Mouse (Mus musculus) frontal cortex, postnatal 14 days (tissue): ENCODE results near the gene Cbx5.

Experiments used
- DNase-seq, 2 experiments: peaks; one replicate each; pipeline ENCODE4 v3.0.0; 2022; ENCODE audit warnings: low spot score in 2 of 2

Cbx5 gene

GRCm38 (mm10) chr15:103173251-103173650 is 66.4 kb downstream of the Cbx5 start:
- no peak for DNase-seq

GRCm38 (mm10) chr15:103172537-103172936 is 67.1 kb downstream of the Cbx5 start:
- no peak for DNase-seq

GRCm38 (mm10) chr15:103171276-103171675 is 68.3 kb downstream of the Cbx5 start:
- DNase-seq = no peak

- no peak for DNase-seq
These were observed 69.3 kb downstream of the Cbx5 start for GRCm38 (mm10) chr15:103170316-103170679.

DNA sequence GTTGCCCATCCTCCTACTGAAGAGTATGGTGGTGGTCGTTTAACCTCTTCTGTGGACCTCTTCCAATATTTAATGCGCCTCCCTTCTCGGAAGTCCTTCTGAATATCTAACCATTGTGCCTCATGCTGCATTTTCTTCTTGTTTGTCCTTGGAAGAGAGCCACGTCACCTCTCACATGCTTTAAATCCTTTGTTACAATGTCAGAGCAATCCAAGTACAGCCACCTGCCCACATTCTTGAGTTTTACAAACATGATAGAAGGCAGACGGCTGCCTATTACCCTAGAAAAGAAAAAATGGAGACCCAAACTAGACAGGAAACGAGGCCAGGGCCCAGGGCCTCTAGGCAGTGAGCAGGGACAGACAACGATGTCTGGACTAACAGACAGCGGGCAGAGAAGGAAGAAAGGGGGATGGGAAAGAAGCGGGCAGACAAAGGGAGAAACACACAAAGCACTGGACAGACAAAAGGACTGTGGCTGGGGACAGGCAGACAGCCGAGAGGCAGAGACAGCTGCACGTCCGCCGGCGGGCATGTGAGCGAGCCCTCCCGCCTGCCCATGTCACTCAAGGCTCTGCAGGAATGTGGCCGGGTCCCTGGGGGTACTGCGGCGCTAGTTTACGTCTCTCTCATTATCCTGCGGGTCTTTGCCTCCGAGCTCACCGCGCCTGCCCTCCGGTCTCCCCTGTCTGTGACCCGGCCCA is 69.9 kb downstream of the Cbx5 start:
- no peak for DNase-seq

DNA sequence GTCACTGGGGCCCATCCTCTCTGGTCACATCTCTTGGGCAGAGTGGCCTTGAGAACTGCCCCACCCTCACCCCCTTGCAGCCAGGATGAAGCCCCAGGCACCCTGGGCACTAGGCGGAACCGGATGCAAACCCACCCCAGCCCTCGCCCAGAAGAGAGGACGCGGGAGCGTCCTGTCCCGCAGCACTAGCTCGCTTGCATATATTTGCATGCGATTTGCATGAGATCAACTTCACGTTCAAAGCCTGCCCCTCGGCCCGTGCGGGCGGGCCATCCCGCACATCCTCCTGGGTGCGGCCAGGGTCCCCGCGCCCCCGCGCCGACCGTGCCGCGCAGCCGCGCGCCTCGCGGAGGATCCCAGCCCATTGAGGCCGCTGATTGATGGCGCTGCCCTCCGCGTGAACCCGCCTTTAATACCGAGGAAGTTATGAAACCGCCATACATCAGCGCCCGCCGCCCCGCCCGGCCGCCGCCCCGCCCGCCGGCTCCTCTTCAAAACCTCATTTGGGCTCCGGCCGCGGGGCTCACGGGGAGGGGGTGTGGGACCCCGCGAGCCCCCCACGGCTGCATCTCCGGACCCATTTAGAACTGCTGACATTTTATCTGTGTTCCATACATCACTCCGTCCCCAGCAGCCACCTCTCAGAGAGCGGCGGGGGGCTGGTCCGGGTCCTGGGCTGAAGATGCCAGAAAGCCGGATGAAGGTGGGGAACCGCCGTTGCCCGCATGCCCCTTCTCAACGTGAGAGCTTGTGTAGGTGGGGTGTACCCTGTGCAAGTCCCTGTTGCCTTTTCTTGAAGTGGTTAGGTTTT is 70.6 kb downstream of the Cbx5 start:
- DNase-seq = no peak

GRCm38 (mm10) chr15:103167786-103168185 is 71.8 kb downstream of the Cbx5 start:
- no peak for DNase-seq

- no peak for DNase-seq
These were observed 72.5 kb downstream of the Cbx5 start, which contains the start of gene Smug1 for GRCm38 (mm10) chr15:103167042-103167615. Gene Smug1, minus strand, starts transcription at chr15:103167092.

GRCm38 (mm10) chr15:103165924-103166323 is 73.7 kb downstream of the Cbx5 start:
- no peak for DNase-seq

DNA sequence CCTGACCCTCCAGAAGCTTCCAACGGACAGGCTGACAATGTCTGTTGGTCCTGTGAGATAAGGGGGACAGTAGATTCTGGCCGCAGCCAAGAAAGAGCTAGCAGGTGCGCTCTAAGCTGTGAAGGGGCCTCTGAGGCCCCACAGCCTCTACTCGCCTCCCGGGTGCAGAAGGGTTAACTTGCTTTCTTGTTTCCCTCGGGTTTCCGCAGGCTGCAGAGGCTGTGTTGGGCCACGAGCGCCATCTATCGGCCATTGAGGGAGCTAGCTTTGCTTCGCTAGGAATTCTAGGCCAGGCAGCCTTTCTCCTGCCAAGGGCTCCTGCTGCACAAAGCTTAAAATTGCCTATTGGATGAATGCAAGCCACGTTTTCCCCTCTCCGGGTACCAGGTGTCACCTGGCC is 74.2 kb downstream of the Cbx5 start:
- DNase-seq = peak; percentile 79 to 87

DNA sequence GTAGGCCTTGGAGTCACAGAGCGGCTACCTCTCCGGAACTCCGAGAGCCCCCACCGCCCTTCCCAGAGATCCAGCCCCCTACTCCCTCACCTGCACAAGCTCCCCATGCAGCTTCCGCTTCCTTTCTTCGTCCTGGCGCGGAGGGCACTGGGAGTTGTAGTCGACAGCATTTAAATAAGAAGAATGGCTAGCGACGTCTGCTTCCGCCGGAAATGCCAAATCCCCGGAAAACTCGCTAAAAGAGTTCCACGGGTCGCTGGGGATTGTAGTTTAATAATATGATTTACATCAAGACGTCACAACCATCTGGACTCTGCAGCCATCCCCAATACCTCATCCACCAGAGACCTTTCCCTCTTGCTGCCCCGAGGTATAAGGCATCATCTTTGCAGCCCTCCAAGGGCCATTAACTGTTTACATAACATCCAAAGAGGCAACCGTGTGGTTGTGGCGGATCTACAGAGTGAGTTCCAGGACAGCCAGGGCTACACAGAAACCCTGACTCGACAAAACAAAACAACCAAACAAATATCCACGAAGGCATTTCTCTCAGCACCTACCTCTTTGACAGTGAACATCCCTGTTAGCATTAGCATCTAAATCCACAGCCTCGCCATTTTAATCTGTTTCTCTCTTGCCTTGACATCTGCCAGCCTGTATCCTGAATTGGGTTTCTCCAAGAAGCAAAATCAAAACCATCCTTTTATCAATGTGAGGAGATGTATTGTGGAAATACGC is 76.3 kb downstream of the Cbx5 start:
- peak; percentile 86 to 89 for DNase-seq

- DNase-seq = no peak
These were observed 82.0 kb downstream of the Cbx5 start for GRCm38 (mm10) chr15:103157585-103157984.

- no peak for DNase-seq
These were observed 82.7 kb downstream of the Cbx5 start for GRCm38 (mm10) chr15:103156890-103157289.

DNA sequence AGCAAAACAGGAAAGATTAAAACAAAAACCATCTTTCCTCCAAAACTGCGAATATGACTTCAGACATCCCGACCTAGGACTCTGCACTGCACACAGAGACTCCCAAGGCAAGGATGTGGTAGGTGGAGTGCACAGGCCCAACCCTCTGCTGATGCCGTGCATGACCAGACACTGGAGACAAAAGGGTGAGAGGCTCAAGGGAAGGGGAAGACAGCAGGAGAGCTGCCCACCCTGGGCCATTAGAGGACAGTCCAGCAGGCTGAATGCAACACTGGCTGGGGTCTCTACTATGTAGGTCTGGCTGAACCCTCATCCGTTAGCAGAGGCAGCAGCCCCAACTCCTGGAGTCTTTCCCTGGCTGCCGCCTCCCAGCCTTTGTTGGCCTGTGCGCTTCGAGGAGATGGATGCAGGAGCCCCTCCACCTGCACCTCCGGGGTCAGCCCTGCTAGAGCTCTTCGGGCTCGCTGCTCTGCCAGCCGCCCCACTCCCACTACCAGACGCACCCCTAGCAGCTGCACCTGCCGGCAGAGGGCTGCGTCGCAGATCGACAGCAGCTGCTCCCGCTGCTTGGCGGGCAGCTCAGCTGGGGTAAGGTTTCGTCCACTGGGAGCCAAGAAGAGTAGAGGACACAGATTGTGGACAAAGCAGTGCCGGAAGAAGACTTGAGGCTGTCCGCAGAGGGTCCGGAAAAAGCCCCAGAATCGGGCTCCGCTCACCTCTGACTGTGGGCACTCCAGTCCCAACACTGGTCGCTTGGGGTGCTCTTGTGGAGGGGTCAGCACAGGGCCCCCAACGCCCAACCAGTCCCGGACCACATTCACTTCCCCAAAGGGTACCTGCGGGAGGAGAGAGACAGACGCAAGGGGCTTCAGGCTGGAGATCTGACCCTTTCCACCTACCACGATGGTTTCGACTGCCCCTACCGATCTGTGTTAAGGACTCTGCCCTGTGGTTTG is 84.0 kb downstream of the Cbx5 start:
- no peak for DNase-seq

GRCm38 (mm10) chr15:103152890-103153610 is 86.6 kb downstream of the Cbx5 start:
- DNase-seq = no peak

GRCm38 (mm10) chr15:103152371-103152770 is 87.2 kb downstream of the Cbx5 start:
- no peak for DNase-seq

DNA sequence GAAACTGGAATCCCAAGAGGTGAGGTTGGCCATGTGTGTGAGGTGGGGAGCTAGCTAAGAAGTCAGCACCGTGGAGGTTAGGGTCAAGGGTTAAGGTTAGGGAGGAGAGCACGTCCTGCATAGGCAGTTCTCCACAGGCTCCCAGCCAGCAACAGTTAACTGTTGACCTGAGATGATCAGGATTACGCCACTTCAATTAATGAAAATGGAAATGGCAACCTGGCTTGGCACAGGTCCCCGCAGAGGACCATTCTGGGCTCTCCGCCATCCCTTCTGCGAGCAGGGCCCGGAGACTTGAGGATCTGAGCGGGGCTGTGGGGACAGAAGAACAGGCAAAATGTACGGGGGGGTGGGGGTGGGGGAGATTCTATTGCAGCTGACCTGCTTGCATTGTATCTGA is 91.8 kb downstream of the Cbx5 start:
- no peak for DNase-seq

GRCm38 (mm10) chr15:103147422-103147690 is 92.3 kb downstream of the Cbx5 start:
- no peak for DNase-seq

GRCm38 (mm10) chr15:103146627-103147421 is 92.8 kb downstream of the Cbx5 start:
- DNase-seq = peak; percentile 28 to 62
